Mouse (Mus musculus) embryonic fibroblast, embryonic 13.5 days (primary cell): ENCODE data around the gene Lrrc31. TPM values are rescaled to one million over a fixed set of nuclear protein-coding genes. Genes with fewer than 3 reads are reported as not detected.

Experiments used
- H3K27ac ChIP-seq: 2 replicates; pipeline ENCODE4 v1.5.1; 2012; ENCODE audit warnings: low read length, control low read depth, inconsistent platforms; ENCODE audit not compliant: insufficient read depth
- H3K4me1 ChIP-seq: 2 replicates; pipeline ENCODE4 v1.6.1; 2011; ENCODE audit warnings: low read length; ENCODE audit not compliant: control insufficient read depth, insufficient read depth
- H3K4me3 ChIP-seq: 2 replicates; pipeline ENCODE4 v1.5.1; 2011; ENCODE audit warnings: mild to moderate bottlenecking, control low read depth, low read length; ENCODE audit not compliant: insufficient read depth
- CTCF ChIP-seq: IDR thresholded peaks from 2 replicates; pipeline ENCODE4 v1.5.1; 2011; ENCODE audit warnings: mild to moderate bottlenecking, control low read depth, low read length, moderate library complexity, borderline replicate concordance; ENCODE audit not compliant: insufficient read depth
- POLR2A ChIP-seq: IDR thresholded peaks from 2 replicates; pipeline ENCODE4 v1.6.1; 2011; ENCODE audit warnings: low read depth, mild to moderate bottlenecking, control low read depth, low read length, moderate library complexity
- polyA plus RNA-seq: library from polyadenylated mRNA; stranded (reverse); fragments of >200 nt; gene quantifications from 2 replicates; pipeline ENCODE4 v1.2.4, GENCODE M21; 2011; ENCODE audit warnings: low read depth; ENCODE audit not compliant: missing spikeins, insufficient read length

Lrrc31 gene
- polyA plus RNA-seq, 1 experiment, result not detected

DNA sequence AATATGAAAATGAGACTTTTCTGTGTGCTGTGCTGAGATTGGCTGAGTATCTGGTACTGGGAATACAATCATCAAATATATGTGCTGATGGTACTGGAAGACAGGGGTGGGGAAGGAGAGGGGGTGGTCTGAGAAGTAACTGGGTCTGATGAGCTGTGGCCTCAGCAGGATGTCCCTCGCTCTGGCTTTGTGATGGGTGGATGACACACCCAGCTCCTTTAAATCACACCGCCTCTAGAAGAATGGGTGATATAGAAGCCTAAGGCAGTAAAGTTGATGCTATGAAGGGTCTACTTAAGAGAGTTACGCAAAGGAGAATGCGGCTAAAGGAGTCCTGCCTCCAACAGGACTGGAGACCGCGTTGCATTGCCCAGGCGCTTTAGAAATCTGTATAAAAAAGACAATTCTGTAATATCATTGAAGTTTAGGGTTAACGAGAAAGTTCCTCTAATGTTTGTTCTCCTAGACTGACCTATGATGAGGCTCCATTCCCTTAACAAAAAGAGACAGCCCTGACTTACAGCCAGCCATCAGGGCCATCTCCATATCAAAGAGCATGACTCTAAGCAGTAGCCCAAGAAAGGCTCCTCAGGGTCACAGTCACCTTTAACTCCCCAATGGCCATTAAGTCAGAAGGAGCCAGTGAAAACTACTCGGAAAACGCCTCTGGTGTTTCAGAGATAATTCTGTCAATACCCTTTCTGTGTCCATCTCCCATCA is 24.6 kb upstream of the Lrrc31 start:
- Histone ChIP-seq H3K27ac (no peak overlapping the region), H3K4me3 (no peak overlapping the region), H3K4me1 (no peaks in the 10 kb centered on the region)
- no peak for TF ChIP-seq CTCF

GRCm38 (mm10) chr3:30723179-30723578 is 23.5 kb upstream of the Lrrc31 start:
- TF ChIP-seq POLR2A, result no peak
- no peak for TF ChIP-seq CTCF
- no peaks in the 10 kb centered on the region for H3K4me1 ChIP-seq
- H3K4me3 ChIP-seq, result no peak overlapping the region
- H3K27ac ChIP-seq, result no peak overlapping the region

DNA sequence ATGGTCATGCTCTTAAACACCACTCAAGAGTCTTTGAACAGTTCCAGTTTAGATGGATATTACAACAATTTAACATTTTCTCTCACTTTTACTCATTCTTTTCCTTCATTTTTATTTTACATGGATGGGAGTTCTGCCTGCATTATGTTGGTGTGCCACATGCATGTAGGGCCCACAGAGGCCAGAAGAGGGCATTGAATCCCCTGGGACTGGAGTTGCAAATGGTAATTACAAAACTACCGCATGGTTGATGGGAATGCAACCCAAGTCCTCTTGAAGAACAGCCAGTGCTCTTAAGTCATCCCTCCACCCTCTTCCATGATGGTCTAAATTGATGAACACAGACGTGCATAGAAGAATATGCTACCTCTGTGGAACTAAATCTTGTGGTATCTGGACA is 22.8 kb upstream of the Lrrc31 start:
- TF ChIP-seq POLR2A (no peak), CTCF (no peak)

DNA sequence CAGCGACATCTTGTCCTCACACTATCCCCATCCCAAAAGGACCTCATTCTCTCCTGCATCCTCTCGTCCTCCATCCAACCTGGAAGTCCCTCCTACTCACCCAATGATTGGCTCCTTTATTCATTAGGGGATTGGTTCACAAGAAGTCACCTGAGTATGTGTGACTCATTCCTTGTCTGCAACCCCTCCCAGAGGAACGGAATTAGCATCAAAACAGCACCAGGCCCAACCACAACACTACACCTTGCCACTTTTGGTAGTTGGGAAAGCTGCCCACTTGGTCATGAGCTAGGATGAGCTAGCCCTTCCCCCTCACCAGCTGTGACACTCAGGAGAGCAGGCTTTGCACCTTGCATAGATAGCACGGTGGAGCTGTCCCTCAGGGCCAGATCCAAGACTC is 22.4 kb upstream of the Lrrc31 start:
- Histone ChIP-seq H3K4me3 (no peak overlapping the region), H3K27ac (no peak overlapping the region), H3K4me1 (no peaks in the 10 kb centered on the region)
- TF ChIP-seq POLR2A (no peak), CTCF (no peak)

More for the DNA sequence above, 22.8 kb upstream of the Lrrc31 start:
- no peak overlapping the region for H3K27ac ChIP-seq
- no peak overlapping the region for H3K4me3 ChIP-seq
- H3K4me1 ChIP-seq, result no peaks in the 10 kb centered on the region

DNA sequence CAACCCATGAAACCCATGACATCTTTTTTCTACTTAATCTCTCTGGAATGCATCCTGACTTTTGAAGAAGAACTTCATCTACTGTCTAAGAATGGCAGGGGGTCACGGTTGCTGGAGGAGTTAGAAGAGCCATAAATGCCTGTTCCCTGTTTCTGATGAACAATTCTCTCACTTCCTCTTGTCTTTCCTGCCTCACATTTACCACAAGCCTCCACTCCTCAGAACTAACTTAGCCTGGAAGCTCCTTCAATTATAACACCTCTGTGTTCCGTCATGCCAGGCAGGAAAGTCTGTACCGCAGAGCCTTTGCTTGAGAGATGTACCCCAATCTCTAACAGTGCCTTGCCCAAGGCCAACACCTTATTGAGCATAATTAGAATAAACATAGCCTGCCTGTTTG is 19.0 kb upstream of the Lrrc31 start:
- Histone ChIP-seq H3K4me3 (no peak overlapping the region), H3K4me1 (no peaks in the 10 kb centered on the region), H3K27ac (no peak overlapping the region)
- TF ChIP-seq POLR2A (no peak), CTCF (no peak)

- no peaks in the 10 kb centered on the region for H3K4me1 ChIP-seq
- no peak for TF ChIP-seq POLR2A
- no peak for TF ChIP-seq CTCF
- no peak overlapping the region for H3K4me3 ChIP-seq
- H3K27ac ChIP-seq, result no peak overlapping the region
These were observed 13.7 kb upstream of the Lrrc31 start for GRCm38 (mm10) chr3:30713334-30713733.

GRCm38 (mm10) chr3:30710191-30710590 is 10.5 kb upstream of the Lrrc31 start:
- Histone ChIP-seq H3K27ac (no peak overlapping the region), H3K4me3 (no peak overlapping the region), H3K4me1 (no peaks in the 10 kb centered on the region; the same call in 1 of the 2 replicates)
- no peak for TF ChIP-seq CTCF
- no peak for TF ChIP-seq POLR2A

DNA sequence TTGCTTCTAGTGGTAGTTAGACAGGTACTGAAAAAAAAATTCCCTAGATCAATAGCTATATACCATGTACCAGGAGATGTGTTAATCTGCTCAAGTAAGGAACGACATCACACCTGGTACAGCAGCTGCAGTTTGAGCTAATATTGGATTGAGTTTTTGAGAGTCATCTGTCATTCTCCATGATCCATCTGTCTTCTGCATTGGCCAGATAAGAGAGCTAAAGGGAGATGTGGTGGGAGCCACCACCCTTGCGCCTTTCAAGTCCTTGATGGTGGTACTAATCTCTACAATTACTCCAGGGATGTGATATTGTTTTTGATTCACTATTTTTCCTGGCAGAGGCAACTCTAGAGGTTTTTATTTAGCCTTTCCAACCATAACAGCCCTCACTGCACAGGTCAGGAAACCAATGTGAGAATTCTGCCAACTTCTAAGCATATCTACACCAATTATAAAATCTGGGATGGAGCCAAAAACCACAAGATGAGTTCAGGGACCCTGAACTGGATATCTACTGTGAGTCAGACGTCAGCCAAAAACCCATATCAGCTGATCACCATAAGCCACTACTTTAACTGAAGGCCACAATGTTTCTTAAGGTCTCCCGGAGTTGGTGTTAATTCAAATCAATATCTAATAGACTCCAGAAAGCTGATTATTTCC is 7.1 kb upstream of the Lrrc31 start:
- no peak overlapping the region for H3K4me3 ChIP-seq
- H3K27ac ChIP-seq, result no peak overlapping the region
- TF ChIP-seq POLR2A, result no peak
- TF ChIP-seq CTCF, result no peak
- H3K4me1 ChIP-seq, result no peaks in the 10 kb centered on the region; the same call in 1 of the 2 replicates

DNA sequence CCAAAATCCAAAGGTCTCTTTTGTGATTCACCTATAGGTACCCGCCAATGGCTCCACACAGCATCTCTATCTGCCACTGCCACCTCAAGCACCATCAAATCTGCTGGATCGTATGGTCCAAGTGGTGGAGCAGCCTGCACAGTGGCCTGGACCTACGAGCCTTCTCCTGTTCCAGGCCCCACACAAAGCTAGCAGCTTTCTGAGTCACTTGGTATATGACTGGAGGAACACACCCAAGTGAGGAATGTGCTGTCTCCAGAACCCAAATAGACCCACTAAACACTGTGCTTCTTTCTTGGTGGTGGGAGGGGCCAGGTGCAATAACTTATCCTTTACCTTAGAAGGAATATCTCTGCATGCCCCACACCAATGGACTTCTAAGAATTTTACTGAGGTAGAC is 6.3 kb upstream of the Lrrc31 start:
- no peak overlapping the region for H3K27ac ChIP-seq
- H3K4me3 ChIP-seq, result no peak overlapping the region
- no peaks in the 10 kb centered on the region; the same call in 1 of the 2 replicates for H3K4me1 ChIP-seq
- TF ChIP-seq CTCF, result no peak
- TF ChIP-seq POLR2A, result no peak

- no peak overlapping the region for H3K4me3 ChIP-seq
- H3K4me1 ChIP-seq, result no peaks in the 10 kb centered on the region
- H3K27ac ChIP-seq, result no peak overlapping the region
- TF ChIP-seq CTCF, result no peak
- no peak for TF ChIP-seq POLR2A
These were observed 1.8 kb downstream of the Lrrc31 start for GRCm38 (mm10) chr3:30697891-30698290.
